ENCODE assay signal across 9 mouse cellular contexts in genomic region chr1:77823801-77824687, GRCm38 (mm10).
DNase-seq lines count a peak whose midpoint lies in the region; ATAC-seq lines count a peak whose summit lies in the region.
"Had no signal": no experiment of that assay in that cellular context is flagged by ENCODE, and none has a peak within 500 bp of the region (broad histone marks: within the 10 kb centered on the region; RNA-seq: fewer than 3 reads in every experiment).

No protein-coding gene starts in this region.

- DNase-seq in heart, embryonic 10.5 days (ENCODE audit: low spot score): no peak
- peak; percentile 22 for DNase-seq in NIH3T3 (ENCODE audit: low read depth)
- DNase-seq in frontal cortex, postnatal 25 days (ENCODE audit: low spot score in 2 of 2): peak; percentile 10 to 11
- DNase-seq in left cerebral cortex, postnatal 36 days (ENCODE audit: low spot score in 2 of 2): peak; percentile 25
- DNase-seq in natural killer cell, adult 2 months (ENCODE audit: low spot score in 2 of 2): no peak
- no peak for DNase-seq in adrenal gland, adult 18-20 months (ENCODE audit: low spot score in 2 of 2)
- no peak for DNase-seq in ovary, postnatal 36 days (ENCODE audit: low spot score)
- DNase-seq: adrenal gland, postnatal 10 days had no signal

- no peaks in the 10 kb centered on the region for H3K36me3 ChIP-seq in heart, embryonic 13.5 days
- no peaks in the 10 kb centered on the region for H3K36me3 ChIP-seq in heart, embryonic 10.5 days

- intact Hi-C loops in left cerebral cortex, postnatal 36 days (cut with DNase I): no loop called here

- H3K27me3 ChIP-seq in heart, embryonic 13.5 days (replicated peaks): no peaks in the 10 kb centered on the region
- H3K27me3 ChIP-seq in heart, embryonic 10.5 days (ENCODE audit: insufficient read depth, poor library complexity, severe bottlenecking): no peaks in the 10 kb centered on the region

- no peak overlapping the region for H3K27ac ChIP-seq in heart, embryonic 13.5 days (replicated peaks)
- H3K27ac ChIP-seq in heart, embryonic 10.5 days: no peak overlapping the region

- H3K4me2 ChIP-seq in heart, embryonic 13.5 days: peak overlapping the region; percentile 31

- 34% methylated on average over 10 of the region's 10 CpGs for WGBS in heart, embryonic 13.5 days
- 38% methylated on average over 10 of the region's 10 CpGs for WGBS in heart, embryonic 10.5 days

- H3K9me3 ChIP-seq in heart, embryonic 13.5 days: no peaks in the 10 kb centered on the region
- no peaks in the 10 kb centered on the region for H3K9me3 ChIP-seq in heart, embryonic 10.5 days

- H3K4me3 ChIP-seq in heart, embryonic 13.5 days: no peak overlapping the region
- H3K4me3 ChIP-seq in heart, embryonic 10.5 days: no peak overlapping the region

- peaks cover 7% of the 10 kb centered on the region; the same call in 1 of the 2 replicates for H3K4me1 ChIP-seq in heart, embryonic 13.5 days
- peaks cover 11% of the 10 kb centered on the region; the same call in 1 of the 2 replicates for H3K4me1 ChIP-seq in heart, embryonic 10.5 days

- H3K9ac ChIP-seq in heart, embryonic 13.5 days: no peak overlapping the region

- no peak for ATAC-seq in heart, embryonic 13.5 days (ENCODE audit: extremely low read depth, insufficient number of reproducible peaks, low FRiP score, low TSS enrichment)

Comparison
In these comparisons a context has a peak if more than half of its experiments do, and no peak if none do; other contexts are left out.
1. DNase-seq: peak in NIH3T3 (single experiment), frontal cortex, postnatal 25 days (2 of 2) and left cerebral cortex, postnatal 36 days (2 of 2); none in heart, embryonic 10.5 days (single experiment), natural killer cell, adult 2 months (0 of 2), adrenal gland, adult 18-20 months (0 of 2) and ovary, postnatal 36 days (single experiment).